Mouse (Mus musculus) heart, embryonic 11.5 days (tissue): Measurements from ENCODE around the gene Olfr1178. TPM values are rescaled to one million over a fixed set of nuclear protein-coding genes. Genes with fewer than 3 reads are reported as not detected.

ENCODE experiments used
- polyA plus RNA-seq: library from polyadenylated mRNA; unstranded; fragments of >200 nt; fragmentation: Nextera tagmentation; extraction: Ambion mirVana; gene quantifications from 2 replicates; pipeline ENCODE4 v1.2.1, GENCODE M21; 2014

Gene Olfr1178
- polyA plus RNA-seq, 1 experiment from 2014 or later = not detected

Other genes starting within 250 kb of the Olfr1178 start
- gene Olfr1167, start 231.9 kb upstream of the Olfr1178 start, polyA plus RNA-seq = not detected in 2 replicates
- gene Olfr1168, start 205.2 kb upstream of the Olfr1178 start, polyA plus RNA-seq = not detected in 2 replicates
- gene Olfr1170, start 158.7 kb upstream of the Olfr1178 start, polyA plus RNA-seq = not detected in 2 replicates
- not detected in 2 replicates for gene Olfr1173, start 107.2 kb upstream of the Olfr1178 start, polyA plus RNA-seq
- gene Olfr1174-ps, start 71.9 kb upstream of the Olfr1178 start, polyA plus RNA-seq = not detected in 2 replicates
- not detected in 2 replicates for gene Olfr1175-ps, start 59.8 kb upstream of the Olfr1178 start, polyA plus RNA-seq
- gene Olfr1176, start 50.3 kb upstream of the Olfr1178 start, polyA plus RNA-seq = not detected in 2 replicates
- not detected in 2 replicates for gene Olfr1177-ps, start 40.6 kb upstream of the Olfr1178 start, polyA plus RNA-seq
- not detected in 2 replicates for gene Olfr1179, start 19.4 kb downstream of the Olfr1178 start, polyA plus RNA-seq
- gene Olfr1180, start 32.1 kb downstream of the Olfr1178 start, polyA plus RNA-seq = not detected in 2 replicates
- not detected in 2 replicates for gene Olfr1181, start 39.1 kb downstream of the Olfr1178 start, polyA plus RNA-seq
- gene Gm13757, start 62.1 kb downstream of the Olfr1178 start, polyA plus RNA-seq = not detected in 2 replicates
- not detected in 2 replicates for gene Olfr1183, start 67.8 kb downstream of the Olfr1178 start, polyA plus RNA-seq
- not detected in 2 replicates for gene Olfr1184, start 96.5 kb downstream of the Olfr1178 start, polyA plus RNA-seq
- not detected in 2 replicates for gene Olfr1185-ps1, start 106.3 kb downstream of the Olfr1178 start, polyA plus RNA-seq
- gene Olfr1186, start 131.5 kb downstream of the Olfr1178 start, polyA plus RNA-seq = not detected in 2 replicates
- gene Olfr1188, start 169.9 kb downstream of the Olfr1178 start, polyA plus RNA-seq = not detected in 2 replicates
- gene Olfr1189, start 199.4 kb downstream of the Olfr1178 start, polyA plus RNA-seq = not detected in 2 replicates